Mouse (Mus musculus): ENCODE results near the gene Atf4. TPM values are rescaled to one million over a fixed set of nuclear protein-coding genes. Genes with fewer than 3 reads are reported as not detected.

Gene Atf4
- 446 to 519 TPM (median 465 TPM) in 3 replicates for total RNA-seq (2017)

DNA sequence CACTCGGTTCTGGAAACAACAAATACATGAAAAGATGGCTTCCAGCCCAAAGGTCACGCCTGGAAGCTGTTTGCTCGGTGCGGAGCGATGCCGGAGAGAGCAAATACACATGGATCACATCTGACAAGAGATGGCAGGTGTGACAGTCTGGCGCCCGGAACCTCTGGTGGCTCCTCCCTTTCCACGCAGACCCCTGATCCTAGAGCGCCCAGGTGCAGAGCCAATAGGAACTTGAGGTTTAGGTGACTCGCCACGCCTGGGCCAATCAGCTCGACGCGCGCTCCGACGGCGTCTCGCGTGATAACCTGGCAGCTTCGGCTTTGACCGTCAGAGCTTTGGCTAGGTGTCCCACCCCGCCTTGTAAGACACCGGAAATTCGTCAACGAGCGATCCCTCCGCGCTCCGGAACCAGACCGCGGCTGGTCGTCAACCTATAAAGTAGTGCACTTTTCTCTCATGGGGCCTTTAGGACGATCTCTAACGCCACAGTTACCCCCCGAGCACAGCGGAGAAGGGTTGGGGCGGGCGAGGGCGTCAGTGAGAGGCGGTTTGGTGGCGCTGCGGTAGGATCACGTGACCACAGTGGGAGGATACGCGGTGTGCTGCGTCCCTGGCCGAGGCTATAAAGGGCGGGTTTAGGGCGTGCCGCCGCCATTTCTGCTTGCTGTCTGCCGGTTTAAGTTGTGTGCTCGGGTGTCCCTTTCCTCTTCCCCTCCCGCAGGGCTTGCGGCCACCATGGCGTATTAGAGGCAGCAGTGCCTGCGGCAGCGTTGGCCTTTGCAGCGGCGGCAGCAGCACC is at the start of gene Atf4:
Gene Atf4 (plus strand): TSS at position 338 of the 799 bp plus-strand sequence.
- ATAC-seq (replicated peaks; ENCODE audit: insufficient number of reproducible peaks, low FRiP score, low TSS enrichment, poor library complexity, severe bottlenecking) = peak; percentile 79

DNA sequence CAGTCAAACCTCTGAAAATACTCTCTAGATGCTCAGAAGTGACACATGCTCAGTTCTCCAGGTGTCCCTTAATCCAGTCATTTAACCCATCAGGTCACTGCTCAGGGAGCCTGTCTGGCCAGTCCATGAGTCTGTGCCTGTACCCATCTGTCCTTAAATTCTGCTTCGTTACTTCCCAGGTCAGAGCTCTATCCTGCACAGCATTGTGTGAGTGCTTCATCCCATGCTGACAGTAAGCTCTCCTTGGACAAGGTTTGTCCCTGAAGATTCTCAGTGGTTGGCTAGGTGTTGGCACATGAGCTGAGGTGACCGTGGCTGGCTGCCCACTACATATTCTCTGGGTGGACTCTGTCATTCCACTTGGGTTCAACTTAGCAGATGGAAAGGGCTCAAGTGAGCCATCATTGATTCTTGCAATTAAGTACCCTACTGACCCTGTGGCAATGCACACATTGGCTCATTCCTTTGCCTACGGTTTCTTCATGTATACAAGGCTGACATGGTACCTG is 48.9 kb upstream of the Atf4 start:
- no peak for ATAC-seq (replicated peaks; ENCODE audit: insufficient number of reproducible peaks, low FRiP score, low TSS enrichment, poor library complexity, severe bottlenecking)

DNA sequence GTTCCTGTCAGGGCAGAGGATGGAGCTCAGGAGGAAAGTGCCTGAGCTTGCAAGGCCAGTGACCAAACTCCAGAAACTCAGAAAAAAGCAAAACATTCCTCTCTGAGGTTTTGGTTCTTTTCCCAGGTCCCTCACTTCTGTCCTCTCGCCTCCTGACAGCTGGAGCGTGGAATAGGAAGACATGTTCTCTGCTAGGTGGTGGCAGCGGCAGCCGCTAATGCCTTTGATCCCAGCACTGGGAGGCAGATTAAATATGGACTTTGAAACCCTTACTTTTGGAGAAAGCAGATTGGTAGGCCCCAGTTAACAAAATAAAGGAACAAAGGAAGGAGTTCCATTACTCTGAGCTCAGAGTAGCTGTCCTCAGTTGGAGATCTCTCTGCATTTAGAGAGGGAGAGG is 46.5 kb upstream of the Atf4 start:
- no peak for ATAC-seq (replicated peaks; ENCODE audit: insufficient number of reproducible peaks, low FRiP score, low TSS enrichment, poor library complexity, severe bottlenecking)

DNA sequence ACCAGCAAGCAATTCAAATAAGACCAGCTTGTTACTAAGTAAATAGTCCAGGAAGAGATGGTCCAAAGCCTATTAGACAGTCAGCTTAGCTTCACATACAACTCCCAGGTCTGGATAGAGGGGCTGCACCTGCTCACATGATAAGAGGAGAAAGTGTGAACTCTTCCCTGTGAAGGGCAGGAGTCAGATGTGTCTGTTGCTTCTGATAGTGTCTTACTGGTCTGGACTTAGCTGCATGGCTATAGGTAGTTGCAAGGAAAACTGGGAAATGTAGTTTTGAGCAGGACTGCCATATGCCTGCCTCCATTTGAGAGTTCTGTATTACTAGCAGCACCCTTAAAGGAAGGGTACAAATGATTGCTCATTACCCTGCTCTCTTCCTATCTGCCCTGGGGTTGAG is 41.3 kb upstream of the Atf4 start:
- ATAC-seq (replicated peaks; ENCODE audit: insufficient number of reproducible peaks, low FRiP score, low TSS enrichment, poor library complexity, severe bottlenecking) = no peak

DNA sequence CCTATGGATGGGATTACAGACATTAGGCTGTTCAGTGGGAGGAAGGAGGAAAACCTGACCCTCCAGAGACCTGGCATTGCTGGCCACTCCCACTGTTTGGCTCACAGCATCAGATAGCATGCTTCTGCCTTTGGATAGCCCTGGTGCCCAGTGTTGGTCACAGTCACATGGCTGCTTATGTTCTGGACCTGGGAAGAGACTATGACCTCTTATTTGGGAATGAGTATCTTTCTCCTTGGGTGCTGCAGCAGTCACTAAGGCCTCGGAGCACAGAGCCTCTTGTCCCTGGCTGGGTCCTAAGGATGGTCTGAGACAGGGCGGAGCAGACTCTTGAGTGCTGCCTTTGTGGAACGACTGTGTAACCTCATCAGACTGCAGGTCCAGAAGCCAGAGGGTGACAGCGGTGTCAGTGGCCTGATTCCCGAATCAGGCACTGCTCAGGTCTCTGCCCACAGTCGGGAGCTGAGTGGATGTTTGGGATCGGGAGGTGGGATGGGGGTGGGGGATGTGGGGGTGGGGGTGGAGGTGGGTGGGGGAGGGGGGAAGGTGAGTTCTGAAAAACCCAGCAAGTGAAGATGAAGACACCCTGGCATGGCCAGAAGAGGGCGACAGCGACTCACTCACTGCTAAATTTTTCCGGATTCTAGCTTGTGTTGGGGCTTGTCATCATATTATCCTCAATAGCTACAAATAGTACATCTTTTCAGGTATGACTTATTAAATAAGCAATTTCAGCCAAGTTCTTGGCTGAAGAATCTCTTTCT is 39.1 kb upstream of the Atf4 start:
- no peak for ATAC-seq (replicated peaks; ENCODE audit: insufficient number of reproducible peaks, low FRiP score, low TSS enrichment, poor library complexity, severe bottlenecking)

DNA sequence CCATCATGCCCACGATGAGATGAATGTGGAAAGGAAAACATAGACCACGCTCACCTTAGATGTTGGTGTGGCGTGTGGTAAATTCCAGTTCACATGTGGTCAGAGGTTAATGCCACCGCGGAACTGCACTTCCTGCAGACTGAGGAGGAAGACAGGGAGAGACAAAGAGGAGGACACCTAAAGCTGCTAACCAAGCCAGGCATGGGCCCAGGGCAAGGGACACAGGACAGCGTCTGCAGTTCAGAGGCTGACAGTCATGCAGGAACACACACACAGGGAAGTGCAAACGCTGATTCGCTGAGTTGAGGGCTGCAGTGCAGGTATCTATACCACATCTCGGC is 38.5 kb upstream of the Atf4 start:
- ATAC-seq (replicated peaks; ENCODE audit: insufficient number of reproducible peaks, low FRiP score, low TSS enrichment, poor library complexity, severe bottlenecking) = no peak

DNA sequence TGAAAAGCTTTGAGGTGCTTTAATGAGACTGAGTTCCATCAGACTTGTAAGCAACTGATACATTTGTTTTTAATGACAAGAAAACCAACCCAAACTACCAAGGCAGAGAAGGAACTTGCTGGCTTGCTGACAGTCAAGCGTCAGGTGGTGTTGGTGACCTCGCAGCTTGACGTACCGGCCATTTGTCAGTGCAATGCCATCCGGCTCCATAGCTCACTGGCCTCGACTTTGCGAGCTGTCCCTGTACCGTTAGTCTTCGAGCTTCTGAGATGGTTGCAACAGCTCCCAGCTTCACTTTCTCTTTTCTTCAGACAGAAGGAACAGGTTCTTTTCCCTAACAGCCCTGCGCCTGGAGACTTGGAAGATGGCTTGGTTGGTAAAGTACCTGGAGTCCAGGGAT is 37.5 kb upstream of the Atf4 start:
- no peak for ATAC-seq (replicated peaks; ENCODE audit: insufficient number of reproducible peaks, low FRiP score, low TSS enrichment, poor library complexity, severe bottlenecking)

DNA sequence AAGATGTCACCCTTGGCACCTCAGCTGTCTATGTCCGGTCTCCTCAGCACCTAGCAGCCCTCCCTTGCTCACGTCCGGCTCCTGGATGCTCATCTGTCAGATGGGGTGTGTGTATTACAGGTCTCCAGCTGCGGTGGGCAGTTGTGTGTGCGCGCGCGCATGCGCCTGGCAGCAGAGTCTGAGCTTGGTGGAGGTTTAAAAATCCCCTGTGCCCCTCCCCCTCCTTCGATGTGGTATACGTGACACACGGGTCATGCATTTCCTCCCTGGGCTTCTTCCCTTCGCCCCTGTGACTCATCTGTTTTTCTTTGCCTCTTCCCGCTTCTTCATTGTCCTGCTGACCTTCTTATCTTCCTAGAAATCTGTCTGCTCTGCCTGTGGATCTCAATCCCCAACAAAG is 35.8 kb upstream of the Atf4 start:
- peak; percentile 58 for ATAC-seq (replicated peaks; ENCODE audit: insufficient number of reproducible peaks, low FRiP score, low TSS enrichment, poor library complexity, severe bottlenecking)

DNA sequence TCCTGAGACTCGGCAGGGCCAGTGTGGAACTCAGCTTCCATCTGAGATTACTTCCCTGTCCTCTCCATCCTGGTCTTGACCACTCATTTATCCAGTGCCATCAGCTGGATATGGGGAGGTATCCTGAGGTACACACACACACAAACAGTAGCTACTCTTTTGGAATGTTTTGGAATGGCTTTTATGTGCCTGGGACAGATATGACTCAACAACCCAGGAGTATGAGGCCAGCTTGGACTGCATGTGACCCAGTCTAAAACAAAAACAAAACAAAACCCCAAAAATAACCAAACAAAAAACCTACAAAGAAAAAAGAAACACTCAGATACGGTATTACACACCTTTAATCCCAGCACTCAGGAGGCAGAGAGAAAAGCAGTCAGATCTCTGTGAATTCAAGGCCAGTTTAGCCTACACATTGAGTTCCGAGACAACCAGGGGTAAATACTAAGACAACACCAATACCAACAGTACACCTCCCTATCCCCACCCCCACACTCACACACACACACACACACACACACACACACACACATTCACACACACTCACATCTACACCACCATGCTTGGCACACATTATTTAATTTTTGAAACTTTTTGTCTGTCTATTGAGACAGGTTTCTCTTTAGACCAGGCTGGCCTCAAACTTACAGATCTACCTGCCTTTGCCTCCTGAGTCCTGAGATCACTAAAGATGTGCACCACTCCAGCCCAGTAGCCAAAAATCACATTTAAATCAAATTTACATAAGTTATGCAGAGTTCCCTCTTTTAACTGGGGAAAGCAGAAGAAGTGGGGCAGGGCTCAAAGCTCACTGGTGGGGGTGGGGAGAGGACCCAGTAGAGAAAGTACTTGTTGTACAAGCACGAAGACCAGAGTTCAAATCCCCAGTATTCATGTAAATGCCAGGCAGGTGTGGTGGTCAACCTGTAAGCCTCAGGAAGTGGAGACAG is 35.0 kb upstream of the Atf4 start:
- 0 out of 2 replicates have a peak, but pooled peaks have one; percentile 6 for ATAC-seq (replicated peaks; ENCODE audit: insufficient number of reproducible peaks, low FRiP score, low TSS enrichment, poor library complexity, severe bottlenecking)

DNA sequence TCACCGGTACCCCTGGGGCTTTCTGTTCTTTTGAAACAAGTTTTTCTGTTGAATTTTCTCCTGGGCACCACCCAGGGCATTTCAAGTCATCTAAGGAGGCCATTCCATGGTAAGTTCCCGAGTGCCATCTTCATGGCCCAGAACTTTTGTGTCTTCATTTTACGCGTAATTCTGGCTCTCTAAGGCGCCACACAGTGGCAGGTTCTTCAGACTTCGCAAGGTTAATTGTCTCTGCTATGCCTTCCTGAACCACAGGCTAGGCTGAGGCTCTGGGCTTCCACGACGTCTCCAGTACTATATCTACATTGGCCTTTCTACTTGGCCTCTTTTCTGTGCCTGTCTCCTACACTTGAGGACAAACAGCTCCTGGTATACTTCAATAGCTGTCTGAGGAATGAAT is 34.0 kb upstream of the Atf4 start:
- ATAC-seq (replicated peaks; ENCODE audit: insufficient number of reproducible peaks, low FRiP score, low TSS enrichment, poor library complexity, severe bottlenecking) = no peak

DNA sequence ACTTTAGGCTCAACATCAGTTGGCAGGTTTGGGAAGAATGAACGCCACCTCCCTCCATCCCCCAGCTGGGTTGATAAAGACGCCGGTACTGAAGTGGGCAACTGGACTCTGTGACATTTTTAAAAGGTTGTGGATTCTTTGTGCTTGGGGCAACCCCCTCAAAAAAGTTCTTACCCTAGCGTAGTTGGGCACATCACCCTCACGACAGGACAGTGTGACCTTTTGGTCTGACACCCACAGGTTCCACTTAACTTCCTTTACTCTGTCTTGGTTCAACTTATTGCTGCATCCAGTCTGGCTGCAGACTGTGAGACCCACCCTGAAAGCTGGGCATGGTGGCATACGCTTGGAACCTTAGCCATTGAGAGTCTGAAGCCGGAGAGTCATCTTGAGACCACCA is 31.2 kb upstream of the Atf4 start:
- ATAC-seq (replicated peaks; ENCODE audit: insufficient number of reproducible peaks, low FRiP score, low TSS enrichment, poor library complexity, severe bottlenecking) = no peak

DNA sequence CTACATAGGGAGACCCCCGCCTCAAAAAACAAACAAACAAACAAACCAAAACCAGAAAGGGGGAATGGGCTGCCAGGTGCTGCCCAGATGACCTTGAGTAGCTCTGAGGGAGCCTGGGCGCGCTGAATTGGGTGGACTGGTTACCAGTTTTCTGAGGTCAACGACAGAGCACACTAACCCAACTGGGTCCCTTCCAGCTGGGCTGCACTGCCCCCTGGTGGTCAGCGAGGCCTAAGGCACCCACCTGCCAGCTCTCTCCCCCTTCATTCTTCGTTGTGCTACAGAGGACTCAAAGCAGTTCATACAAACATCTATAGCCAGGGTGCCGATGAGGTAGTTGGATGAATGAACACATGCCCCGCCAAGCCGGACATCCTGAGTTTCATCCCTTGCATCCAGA is 29.8 kb upstream of the Atf4 start:
- peak; percentile 89 for ATAC-seq (replicated peaks; ENCODE audit: insufficient number of reproducible peaks, low FRiP score, low TSS enrichment, poor library complexity, severe bottlenecking)

DNA sequence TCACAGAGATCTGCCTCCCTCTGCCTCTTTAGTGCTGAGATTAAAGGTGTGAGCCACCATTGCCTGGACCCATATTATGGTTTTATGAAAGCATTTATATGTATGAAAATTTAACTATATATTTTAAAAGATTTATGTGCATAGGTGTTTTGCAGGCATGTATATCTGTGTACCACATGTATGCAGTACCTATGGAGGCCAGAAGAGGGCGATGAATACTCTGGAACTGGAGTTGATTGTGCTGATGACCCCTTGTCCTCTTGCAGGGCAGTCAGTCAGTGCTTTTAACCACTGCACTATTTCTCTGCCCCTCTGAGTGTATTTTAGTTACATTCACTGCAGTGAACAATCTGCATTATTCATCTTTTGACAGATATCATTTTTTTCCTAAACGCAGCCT is 29.2 kb upstream of the Atf4 start:
- no peak for ATAC-seq (replicated peaks; ENCODE audit: insufficient number of reproducible peaks, low FRiP score, low TSS enrichment, poor library complexity, severe bottlenecking)

DNA sequence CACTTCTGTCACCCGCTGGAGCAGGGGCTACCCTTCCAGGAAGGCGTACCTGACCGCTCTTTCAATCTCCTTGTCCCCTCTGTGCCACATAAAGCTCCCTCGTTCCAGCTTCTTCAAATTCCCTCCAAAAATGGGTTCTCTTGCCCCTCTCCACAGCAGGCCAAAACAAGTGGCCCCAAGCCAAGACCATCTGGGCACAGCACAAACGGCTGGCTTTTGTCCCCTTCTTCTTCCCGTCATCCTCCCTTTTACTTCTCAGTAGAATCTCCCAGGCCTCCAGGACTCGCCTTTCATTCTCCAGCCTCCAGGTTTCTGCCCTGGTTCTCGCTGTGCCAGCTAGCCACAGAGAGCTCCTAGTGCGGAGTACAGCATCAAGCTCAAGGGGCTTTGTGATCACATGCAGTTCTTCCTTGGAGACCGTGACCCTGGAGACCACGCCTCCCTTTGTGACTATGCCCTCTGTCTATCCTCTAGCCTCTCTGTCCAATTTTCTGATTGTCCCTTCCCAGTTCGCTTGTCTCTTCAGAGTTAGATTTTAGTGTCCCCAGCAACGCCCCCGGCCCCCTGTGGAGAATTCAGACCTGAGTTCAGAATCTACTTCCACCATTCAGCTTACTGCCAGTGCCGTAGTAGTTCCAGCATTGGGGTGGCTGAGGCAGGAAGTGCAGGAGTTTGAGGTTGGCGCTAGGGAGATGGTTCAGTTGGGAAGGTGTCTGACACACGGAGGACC is 26.7 kb upstream of the Atf4 start:
- ATAC-seq (replicated peaks; ENCODE audit: insufficient number of reproducible peaks, low FRiP score, low TSS enrichment, poor library complexity, severe bottlenecking) = no peak

DNA sequence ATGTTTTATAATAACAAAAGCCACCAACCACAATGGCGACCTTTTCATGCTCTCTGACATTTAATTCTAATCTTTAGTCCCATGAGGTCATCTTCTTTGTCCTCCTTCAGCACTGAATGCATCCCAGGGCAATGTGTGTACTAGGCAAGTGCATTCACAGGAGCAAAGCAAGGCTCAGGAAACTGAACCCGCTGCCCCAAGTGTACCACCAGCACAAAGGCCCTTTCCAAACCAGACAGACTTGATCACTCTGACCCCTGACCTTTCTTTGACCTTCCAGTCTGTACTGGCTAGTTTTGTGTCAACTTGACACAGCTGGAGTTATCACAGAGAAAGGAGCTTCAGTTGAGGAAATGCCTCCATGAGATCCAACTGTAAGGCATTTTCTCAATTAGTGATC is 22.7 kb upstream of the Atf4 start:
- ATAC-seq (replicated peaks; ENCODE audit: insufficient number of reproducible peaks, low FRiP score, low TSS enrichment, poor library complexity, severe bottlenecking) = no peak

DNA sequence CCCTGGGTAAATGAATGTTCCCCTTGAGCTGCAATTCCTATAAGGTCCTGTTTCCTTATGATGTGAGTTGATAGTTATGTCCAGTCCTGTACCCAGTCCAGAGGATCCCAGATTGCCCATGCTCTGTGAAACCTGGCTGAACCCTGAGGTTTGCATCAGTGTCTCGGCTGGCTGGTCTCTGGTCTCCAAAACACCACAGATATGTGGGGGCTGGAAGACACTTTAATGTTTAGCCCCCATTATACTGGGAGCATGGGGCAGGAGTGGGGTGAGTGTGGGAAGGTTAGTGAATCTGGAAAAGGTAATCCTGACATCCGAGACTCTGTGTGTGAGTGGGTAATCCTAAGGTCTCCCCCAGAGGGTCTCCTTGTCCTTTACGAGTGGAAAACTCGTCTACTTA is 21.9 kb upstream of the Atf4 start:
- no peak for ATAC-seq (replicated peaks; ENCODE audit: insufficient number of reproducible peaks, low FRiP score, low TSS enrichment, poor library complexity, severe bottlenecking)

DNA sequence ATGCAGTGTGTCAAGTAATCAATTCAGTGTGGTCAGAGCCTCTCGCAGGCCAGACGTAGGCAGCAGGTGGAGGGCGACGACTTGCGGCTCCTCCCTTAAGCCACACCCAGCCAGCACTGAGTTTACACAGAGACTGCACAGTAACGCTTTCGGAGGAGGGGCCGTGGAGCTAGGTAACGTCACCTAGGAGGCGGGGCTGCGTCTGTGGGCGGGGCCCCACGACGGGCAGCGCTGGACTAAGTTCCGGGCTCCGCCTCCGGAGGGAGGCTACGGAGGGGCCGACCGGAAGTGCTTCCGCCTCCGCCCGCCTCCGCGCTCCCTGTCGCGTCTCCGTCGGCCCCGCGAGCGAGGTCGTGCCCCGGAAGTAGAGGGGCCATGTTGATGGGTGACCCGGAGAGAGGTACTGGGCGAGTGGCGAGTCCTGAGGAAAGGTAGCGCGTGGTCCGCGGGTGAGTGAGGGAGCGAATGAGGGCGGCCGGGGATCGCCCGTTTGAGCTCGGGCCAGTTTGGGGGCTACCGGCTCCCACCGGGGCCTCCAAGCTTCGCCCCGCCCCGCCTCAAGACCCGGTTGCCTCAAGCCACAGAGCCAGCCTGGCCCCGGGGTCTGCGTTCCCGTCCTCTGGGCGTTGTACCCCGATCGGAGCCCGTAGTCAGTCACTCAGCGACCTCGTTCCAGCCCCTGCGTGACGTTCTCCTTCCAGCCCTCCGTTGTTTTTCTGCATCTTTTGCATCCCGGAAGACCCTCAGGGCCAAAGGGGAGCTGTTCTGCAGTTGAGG is 21.1 kb upstream of the Atf4 start, which contains the start of gene Mief1:
Gene Mief1 (plus strand): TSS at position 286 of the 777 bp plus-strand sequence.
- peak; percentile 96 for ATAC-seq (replicated peaks; ENCODE audit: insufficient number of reproducible peaks, low FRiP score, low TSS enrichment, poor library complexity, severe bottlenecking)

DNA sequence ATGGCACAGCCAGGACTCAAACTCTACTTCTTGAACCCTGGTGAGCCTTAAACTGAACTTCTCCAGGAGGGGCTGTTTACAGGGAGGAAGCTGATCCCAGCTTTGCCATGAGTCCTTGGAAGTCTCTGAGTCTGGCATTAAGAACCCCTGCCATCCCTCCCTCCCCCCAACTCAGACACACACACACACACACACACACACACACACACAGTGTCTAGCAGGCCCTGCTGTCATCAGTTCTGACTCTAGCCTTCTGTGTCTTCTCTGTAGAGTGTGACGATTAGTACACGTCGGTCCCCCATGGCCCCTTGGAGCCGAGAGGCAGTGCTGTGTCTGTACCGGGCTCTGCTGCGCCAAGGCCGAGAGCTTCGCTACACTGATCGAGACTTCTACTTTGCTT is 19.4 kb upstream of the Atf4 start, which contains the start of gene AC140267.1:
Gene AC140267.1 (plus strand): TSS at position 301 of the 400 bp plus-strand sequence.
- no peak for ATAC-seq (replicated peaks; ENCODE audit: insufficient number of reproducible peaks, low FRiP score, low TSS enrichment, poor library complexity, severe bottlenecking)

Measured in monocyte, adult 5-6 weeks (primary cell).